Comparison of ENCODE assay signal across 23 mouse cellular contexts in the genomic region with DNA sequence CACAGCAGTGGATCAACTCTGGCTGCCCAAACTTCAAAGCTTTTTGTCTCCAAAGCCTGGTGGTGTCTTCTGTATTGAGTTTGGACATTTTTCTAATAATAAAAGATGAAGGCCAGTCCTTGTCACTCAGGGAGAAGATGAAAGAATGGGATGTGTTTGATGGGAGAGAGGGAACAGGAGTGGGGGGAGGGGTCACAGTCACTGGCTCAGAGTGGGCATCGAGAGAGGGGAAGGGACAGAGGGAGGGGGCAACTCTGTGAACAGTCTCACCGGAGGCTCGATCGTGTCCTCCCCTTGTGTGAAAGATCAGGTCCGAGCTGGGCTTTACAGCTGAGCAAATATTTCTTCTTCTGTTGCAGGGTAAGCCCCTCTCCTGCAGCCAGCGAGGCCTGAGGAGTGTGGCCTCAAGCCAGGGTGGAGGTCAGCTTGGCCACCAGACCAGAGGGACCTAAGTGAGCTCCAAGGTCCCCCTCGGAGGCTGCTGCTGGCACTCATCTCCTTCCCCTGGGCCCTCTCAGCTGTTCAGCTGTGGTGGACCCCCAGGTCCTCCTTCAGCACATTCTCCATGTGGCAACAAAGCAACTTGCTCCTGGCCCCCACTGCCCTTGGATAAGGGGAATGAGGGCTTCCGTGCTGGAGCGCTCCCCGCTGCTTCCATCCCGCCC.
"Had no signal": no experiment of that assay in that cellular context is flagged by ENCODE, and none has a peak within 500 bp of the region (broad histone marks: within the 10 kb centered on the region; RNA-seq: fewer than 3 reads in every experiment).

No protein-coding gene starts in this region.

- H3K4me1 ChIP-seq: liver, embryonic 12.5 days; liver, embryonic 15.5 days; lung, embryonic 15.5 days; megakaryocyte, embryonic 14.5 days; midbrain, embryonic 13.5 days had no signal

- H3K9me3 ChIP-seq: liver, embryonic 12.5 days; liver, embryonic 15.5 days; midbrain, embryonic 13.5 days; neural tube, embryonic 13.5 days had no signal

- H3K4me3 ChIP-seq: limb, embryonic 13.5 days; liver, embryonic 12.5 days; liver, embryonic 15.5 days; lung, embryonic 15.5 days; megakaryocyte, embryonic 14.5 days; midbrain, embryonic 10.5 days; midbrain, embryonic 13.5 days; myocyte; neural tube, embryonic 13.5 days had no signal

- DNase-seq: kidney, postnatal 10 days; left cerebral cortex, postnatal 4 days; liver; lung, adult 18-20 months; lung, postnatal 10 days; lung, postnatal 36 days; right cerebral cortex, adult 18-20 months; right cerebral cortex, postnatal 14 days; right cerebral cortex, postnatal 4 days; thymus, adult 2 months; thymus, postnatal 14 days; thymus, postnatal 4 days had no signal

- H3K27me3 ChIP-seq: limb, embryonic 13.5 days; lung, embryonic 15.5 days; midbrain, embryonic 13.5 days; neural tube, embryonic 13.5 days had no signal

- H3K36me3 ChIP-seq: limb, embryonic 13.5 days; liver, embryonic 12.5 days; liver, embryonic 15.5 days; lung, embryonic 15.5 days; midbrain, embryonic 10.5 days; midbrain, embryonic 13.5 days; neural tube, embryonic 13.5 days had no signal

- H3K27ac ChIP-seq: limb, embryonic 13.5 days; liver, embryonic 12.5 days; liver, embryonic 15.5 days; lung, embryonic 15.5 days; midbrain, embryonic 10.5 days; midbrain, embryonic 13.5 days; neural tube, embryonic 13.5 days; stomach, postnatal 0 days had no signal

- H3K9ac ChIP-seq: limb, embryonic 13.5 days; liver, embryonic 12.5 days; liver, embryonic 15.5 days; lung, embryonic 15.5 days; midbrain, embryonic 13.5 days; neural tube, embryonic 13.5 days had no signal

- ATAC-seq: liver, embryonic 12.5 days; midbrain, embryonic 13.5 days; midbrain, embryonic 16.5 days had no signal

- H3K4me2 ChIP-seq: limb, embryonic 13.5 days; liver, embryonic 12.5 days; liver, embryonic 15.5 days; lung, embryonic 15.5 days; midbrain, embryonic 13.5 days; neural tube, embryonic 13.5 days had no signal
